Mouse (Mus musculus): Measurements from ENCODE around the gene Smad9. TPM values are rescaled to one million over a fixed set of nuclear protein-coding genes. Genes with fewer than 3 reads are reported as not detected.

Smad9 gene
- polyA plus RNA-seq (2015; fragmentation: Nextera tagmentation; extraction: Ambion mirVana), result 1.4 and 1.7 TPM in 2 replicates

GRCm38 (mm10) chr3:54755145-54756041 lies at the start of gene Smad9:
Gene Smad9, plus strand, starts transcription at chr3:54755582.
- WGBS, result under 1% methylated on average over 66 of the region's 66 CpGs
- Histone ChIP-seq H3K27ac (ENCODE audit: low read length) (peak within 1 kb of the TSS; percentile 78), H3K4me3 (ENCODE audit: low read depth, low read length) (peak within 1 kb of the TSS; percentile 63), H3K4me2 (replicated peaks; ENCODE audit: low read depth, low read length) (peak within 1 kb of the TSS; percentile 98), H3K4me1 (ENCODE audit: insufficient read depth, low read depth, low read length) (peaks cover 2% of the 10 kb centered on the region; the same call in 1 of the 2 replicates), H3K36me3 (ENCODE audit: insufficient read depth, low read length) (no peaks in the 10 kb centered on the region; the same call in 1 of the 2 replicates), H3K27me3 (replicated peaks; ENCODE audit: insufficient read depth, low read length) (no peaks in the 10 kb centered on the region), H3K9ac (replicated peaks; ENCODE audit: low read depth) (peak within 1 kb of the TSS; percentile 44), H3K9me3 (ENCODE audit: low read length) (no peaks in the 10 kb centered on the region)
- DNase-seq (ENCODE audit: low spot score) (peak; percentile 74), ATAC-seq (peak; percentile 90)
- TF ChIP-seq EP300 (IDR thresholded peaks at IDR 0.05), result no peak
- no peak; the same call in 1 of the 2 replicates for TF ChIP-seq CTCF (IDR thresholded peaks at IDR 0.05)

DNA sequence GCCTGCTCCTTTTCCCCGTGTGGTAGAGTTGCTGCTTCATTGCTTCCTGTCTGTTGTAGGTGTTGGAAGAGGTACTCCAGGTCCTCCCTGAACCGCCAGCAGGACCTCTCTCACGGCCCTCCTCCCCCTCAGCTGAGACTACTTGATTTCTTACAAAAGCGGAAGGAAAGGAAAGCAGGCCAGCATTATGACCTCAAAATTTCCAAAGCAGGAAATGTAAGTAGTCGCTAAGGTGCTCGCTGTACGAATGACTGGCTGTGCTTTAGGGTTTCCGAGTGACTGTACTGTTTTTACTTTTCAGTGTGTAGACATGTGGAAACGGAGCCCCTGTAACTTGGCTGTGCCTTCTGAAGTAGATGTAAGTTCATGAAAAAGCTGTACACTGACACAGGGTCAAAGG lies 46.4 kb upstream of the Smad9 start:
- TF ChIP-seq EP300 (IDR thresholded peaks at IDR 0.05) (no peak), CTCF (IDR thresholded peaks at IDR 0.05) (no peak)
- Histone ChIP-seq H3K4me3 (ENCODE audit: low read depth, low read length) (no peak overlapping the region), H3K9me3 (ENCODE audit: low read length) (no peaks in the 10 kb centered on the region), H3K27me3 (replicated peaks; ENCODE audit: insufficient read depth, low read length) (no peaks in the 10 kb centered on the region), H3K4me1 (ENCODE audit: insufficient read depth, low read depth, low read length) (no peaks in the 10 kb centered on the region), H3K27ac (ENCODE audit: low read length) (no peak overlapping the region), H3K4me2 (replicated peaks; ENCODE audit: low read depth, low read length) (no peak overlapping the region), H3K36me3 (ENCODE audit: insufficient read depth, low read length) (peaks cover 60% of the 10 kb centered on the region), H3K9ac (replicated peaks; ENCODE audit: low read depth) (no peak overlapping the region)
- 71% methylated on average over 9 of the region's 9 CpGs for WGBS
- DNase-seq (ENCODE audit: low spot score), result peak; percentile 29
- ATAC-seq, result no peak

DNA sequence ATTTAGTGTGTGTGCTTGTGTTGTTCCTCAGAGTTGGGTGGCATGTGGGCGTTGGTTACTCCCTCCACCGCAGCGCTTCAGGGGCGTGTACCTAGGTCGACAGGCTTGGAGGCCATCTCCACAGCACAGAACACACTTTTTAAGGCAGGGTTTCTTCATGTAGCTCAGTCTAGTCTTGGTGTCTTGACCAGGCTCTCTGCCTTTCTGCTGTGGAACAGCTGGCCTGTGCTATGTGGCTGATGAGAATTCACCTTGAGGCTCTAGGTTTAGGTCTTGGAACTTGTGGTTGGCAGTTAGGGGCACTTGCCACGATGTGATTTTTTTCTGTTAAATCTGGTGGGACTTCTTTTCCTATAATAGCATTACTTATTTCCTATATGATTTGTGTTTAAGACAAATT lies 41.1 kb upstream of the Smad9 start, which contains the start of gene Gm21958:
Gm21958 (minus strand) TSS at position 101 of the 400 bp plus-strand sequence.
- no peak for DNase-seq (ENCODE audit: low spot score)
- Histone ChIP-seq H3K4me3 (ENCODE audit: low read depth, low read length) (no peak within 1 kb of the TSS), H3K9me3 (ENCODE audit: low read length) (no peaks in the 10 kb centered on the region), H3K27me3 (replicated peaks; ENCODE audit: insufficient read depth, low read length) (no peaks in the 10 kb centered on the region), H3K27ac (ENCODE audit: low read length) (no peak within 1 kb of the TSS), H3K9ac (replicated peaks; ENCODE audit: low read depth) (no peak within 1 kb of the TSS), H3K4me2 (replicated peaks; ENCODE audit: low read depth, low read length) (no peak within 1 kb of the TSS), H3K4me1 (ENCODE audit: insufficient read depth, low read depth, low read length) (no peaks in the 10 kb centered on the region), H3K36me3 (ENCODE audit: insufficient read depth, low read length) (peaks cover 60% of the 10 kb centered on the region)
- TF ChIP-seq CTCF (IDR thresholded peaks at IDR 0.05) (no peak), EP300 (IDR thresholded peaks at IDR 0.05) (no peak)
- WGBS, result 93% methylated on average over 6 of the region's 6 CpGs
- ATAC-seq, result no peak

DNA sequence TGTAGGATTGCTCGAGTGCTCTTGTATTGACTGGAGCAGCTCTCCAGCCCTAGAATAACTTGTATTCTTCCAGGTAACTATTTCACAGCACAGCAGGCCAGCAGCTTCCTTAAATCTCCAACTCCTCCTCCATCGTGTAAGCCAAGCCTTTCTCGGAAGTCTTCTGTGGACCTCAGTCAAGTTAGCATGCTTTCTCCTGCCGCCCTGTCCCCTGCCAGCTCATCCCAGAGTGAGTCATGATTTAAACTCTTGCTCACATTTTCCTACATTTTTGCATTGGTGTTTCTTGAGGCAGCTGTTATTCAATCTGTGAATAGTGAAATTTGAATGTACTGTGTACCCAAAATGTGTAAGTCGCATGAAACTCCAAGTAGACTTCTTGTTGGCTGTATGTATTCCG lies 39.9 kb upstream of the Smad9 start:
- Histone ChIP-seq H3K4me1 (ENCODE audit: insufficient read depth, low read depth, low read length) (no peaks in the 10 kb centered on the region), H3K27ac (ENCODE audit: low read length) (no peak overlapping the region), H3K4me2 (replicated peaks; ENCODE audit: low read depth, low read length) (no peak overlapping the region), H3K27me3 (replicated peaks; ENCODE audit: insufficient read depth, low read length) (no peaks in the 10 kb centered on the region), H3K36me3 (ENCODE audit: insufficient read depth, low read length) (peaks cover 53% of the 10 kb centered on the region), H3K9ac (replicated peaks; ENCODE audit: low read depth) (no peak overlapping the region), H3K4me3 (ENCODE audit: low read depth, low read length) (no peak overlapping the region), H3K9me3 (ENCODE audit: low read length) (no peaks in the 10 kb centered on the region)
- no peak for ATAC-seq
- TF ChIP-seq EP300 (IDR thresholded peaks at IDR 0.05) (no peak), CTCF (IDR thresholded peaks at IDR 0.05) (no peak)
- WGBS, result 81% methylated on average over 6 of the region's 6 CpGs
- no peak for DNase-seq (ENCODE audit: low spot score)

- H3K4me3 ChIP-seq (ENCODE audit: low read depth, low read length), result no peak overlapping the region
- H3K27ac ChIP-seq (ENCODE audit: low read length), result no peak overlapping the region
- H3K27me3 ChIP-seq (replicated peaks; ENCODE audit: insufficient read depth, low read length), result no peaks in the 10 kb centered on the region
- WGBS, result 83% methylated on average over 6 of the region's 6 CpGs
- H3K9ac ChIP-seq (replicated peaks; ENCODE audit: low read depth), result no peak overlapping the region
- no peak for ATAC-seq
- no peaks in the 10 kb centered on the region for H3K4me1 ChIP-seq (ENCODE audit: insufficient read depth, low read depth, low read length)
- H3K36me3 ChIP-seq (ENCODE audit: insufficient read depth, low read length), result peaks cover 51% of the 10 kb centered on the region
- no peaks in the 10 kb centered on the region for H3K9me3 ChIP-seq (ENCODE audit: low read length)
- TF ChIP-seq CTCF (IDR thresholded peaks at IDR 0.05) (no peak), EP300 (IDR thresholded peaks at IDR 0.05) (no peak)
- no peak overlapping the region for H3K4me2 ChIP-seq (replicated peaks; ENCODE audit: low read depth, low read length)
- DNase-seq (ENCODE audit: low spot score), result no peak
These were observed 38.0 kb upstream of the Smad9 start for GRCm38 (mm10) chr3:54717348-54717747.

DNA sequence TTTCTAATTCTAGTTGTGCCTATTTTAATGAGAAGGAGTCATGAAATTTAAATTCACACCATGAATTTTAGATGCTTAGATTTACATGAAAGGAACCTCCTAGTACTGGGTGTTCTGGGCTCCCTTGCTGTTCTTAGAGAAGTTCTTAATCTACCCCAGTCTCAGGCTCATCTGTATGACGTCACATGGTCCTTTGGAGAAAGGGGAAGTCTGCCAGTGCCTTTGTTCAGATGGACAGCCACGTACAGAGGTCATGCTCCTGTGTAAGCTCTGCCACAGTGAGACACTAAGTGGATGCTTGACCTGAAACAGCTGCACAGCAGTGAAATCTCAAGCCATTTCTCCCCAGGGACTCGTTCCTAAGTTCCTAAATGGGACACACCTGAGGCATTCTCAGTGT lies 36.4 kb upstream of the Smad9 start:
- Histone ChIP-seq H3K9me3 (ENCODE audit: low read length) (no peaks in the 10 kb centered on the region), H3K4me3 (ENCODE audit: low read depth, low read length) (no peak overlapping the region), H3K4me1 (ENCODE audit: insufficient read depth, low read depth, low read length) (no peaks in the 10 kb centered on the region), H3K36me3 (ENCODE audit: insufficient read depth, low read length) (peaks cover 50% of the 10 kb centered on the region), H3K27me3 (replicated peaks; ENCODE audit: insufficient read depth, low read length) (no peaks in the 10 kb centered on the region), H3K27ac (ENCODE audit: low read length) (no peak overlapping the region), H3K4me2 (replicated peaks; ENCODE audit: low read depth, low read length) (no peak overlapping the region), H3K9ac (replicated peaks; ENCODE audit: low read depth) (no peak overlapping the region)
- DNase-seq (ENCODE audit: low spot score) (peak; percentile 17), ATAC-seq (no peak)
- TF ChIP-seq CTCF (IDR thresholded peaks at IDR 0.05) (no peak), EP300 (IDR thresholded peaks at IDR 0.05) (no peak)
- 64% methylated on average over 3 of the region's 3 CpGs for WGBS
